Mouse (Mus musculus): ENCODE data around the gene B3gnt7.
"Not testable (repeated sequence)": the region's sequence is repeated elsewhere in the genome, so short reads cannot be mapped to it uniquely, and the experiment has no call there.

B3gnt7 gene

DNA sequence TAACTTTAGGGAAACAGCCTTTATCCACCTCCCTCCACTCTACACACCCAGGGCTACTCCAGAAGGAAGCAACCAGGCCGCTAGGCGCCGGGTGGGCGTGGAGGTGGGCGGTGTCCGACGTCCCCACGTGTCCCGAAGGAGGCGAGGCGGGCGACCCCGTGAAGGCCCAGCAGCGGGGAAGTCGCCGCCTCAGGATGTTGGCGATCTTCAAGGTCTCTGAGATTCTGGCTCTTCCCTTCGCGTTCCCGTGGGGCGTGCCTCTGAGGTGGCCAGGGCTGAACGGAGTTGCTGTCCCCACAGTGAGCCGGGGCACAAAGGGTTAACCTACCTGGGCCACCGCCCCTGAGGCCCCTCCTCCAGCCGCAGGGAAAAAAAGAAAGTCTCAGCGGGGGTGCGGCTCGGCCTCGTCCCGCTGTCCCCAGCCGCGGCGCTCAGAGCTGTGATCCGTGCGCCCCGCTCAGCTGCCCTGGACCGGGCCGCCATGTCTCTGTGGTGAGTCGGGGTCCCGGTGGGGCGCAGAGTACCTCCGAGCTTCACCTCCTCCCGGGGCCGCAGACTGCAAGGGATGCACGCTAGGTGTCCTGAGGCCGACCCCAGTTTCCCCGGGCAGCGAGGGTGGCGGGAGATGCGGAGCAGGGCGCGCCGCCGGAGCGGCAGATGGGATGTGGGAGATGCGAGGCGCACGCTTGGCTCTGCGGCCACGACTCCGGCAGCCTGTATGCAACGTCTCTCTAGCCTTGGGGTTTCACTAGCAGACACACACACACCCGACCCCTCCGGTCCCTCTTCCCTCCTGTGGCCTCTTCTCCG, 636 bp downstream of the B3gnt7 start:
- DNase-seq (ENCODE audit: low spot score) = peak; percentile 59

DNA sequence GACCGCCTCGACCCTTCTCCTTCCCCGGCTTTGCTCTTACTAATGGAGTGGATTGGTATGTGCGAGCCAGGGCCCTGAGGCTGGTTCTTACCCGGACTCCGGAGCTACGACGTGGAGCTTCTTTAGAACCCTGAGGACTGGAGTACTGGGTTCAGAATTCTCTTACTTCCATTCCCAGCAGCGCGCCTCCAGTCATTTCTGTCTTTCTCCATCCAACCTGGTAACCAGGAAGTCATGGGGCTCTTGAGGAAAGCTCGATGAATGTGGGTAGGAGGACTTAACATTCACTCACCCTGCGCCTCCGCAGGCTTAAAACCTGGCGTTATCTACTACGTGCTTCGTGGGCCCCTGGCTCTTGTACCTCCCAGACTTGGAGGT, 1.2 kb downstream of the B3gnt7 start:
- DNase-seq (ENCODE audit: low spot score) = no peak

DNA sequence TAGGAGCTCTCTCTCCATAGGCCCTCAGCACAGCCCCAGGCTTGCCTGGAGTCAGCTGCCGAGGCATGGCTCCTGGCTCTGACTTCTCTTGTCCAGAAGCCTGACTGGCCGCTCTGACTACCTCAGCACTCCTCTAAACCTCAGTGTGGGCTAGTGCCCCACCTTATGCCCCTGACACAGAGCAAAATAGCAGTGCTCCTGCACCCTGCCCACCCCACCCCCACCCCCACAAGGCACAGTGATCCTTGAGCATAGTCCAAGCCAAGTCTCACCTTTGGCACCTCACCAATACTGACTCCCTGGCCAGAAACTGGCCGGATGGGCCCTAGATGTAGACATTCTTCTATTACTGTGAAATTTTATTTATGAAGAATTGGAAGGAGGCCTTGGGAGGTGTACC, 4.1 kb downstream of the B3gnt7 start:
- no peak for DNase-seq (ENCODE audit: low spot score)

DNA sequence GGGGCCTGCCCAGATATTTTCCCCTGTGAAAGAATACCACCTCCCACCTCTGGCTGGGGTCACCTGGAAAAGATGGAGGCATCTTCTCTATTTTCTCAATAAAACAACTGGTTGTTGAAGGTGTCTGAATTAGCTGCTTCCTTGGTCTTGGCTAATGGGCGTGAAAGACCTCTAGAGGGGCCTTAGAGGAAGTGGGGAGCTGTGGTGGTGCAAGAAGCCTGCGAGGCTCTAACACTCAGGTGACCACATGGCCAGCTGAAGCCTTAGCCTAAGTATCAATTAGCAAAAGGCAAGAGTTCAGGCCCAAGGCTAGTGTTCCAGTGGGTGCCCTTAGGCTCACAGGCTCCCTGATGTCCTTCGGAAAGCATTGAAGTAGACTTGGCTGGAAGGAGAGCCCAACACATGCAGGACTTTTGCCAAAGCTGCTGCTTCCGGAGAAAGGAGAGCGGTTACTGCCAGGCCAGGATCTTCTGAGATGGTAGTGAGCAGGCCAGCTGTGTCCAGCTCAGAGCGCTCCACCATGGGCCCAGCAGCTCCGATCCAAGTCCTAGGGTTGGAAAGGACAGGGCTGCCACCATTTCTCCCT, 4.6 kb downstream of the B3gnt7 start:
- DNase-seq (ENCODE audit: low spot score) = no peak

DNA sequence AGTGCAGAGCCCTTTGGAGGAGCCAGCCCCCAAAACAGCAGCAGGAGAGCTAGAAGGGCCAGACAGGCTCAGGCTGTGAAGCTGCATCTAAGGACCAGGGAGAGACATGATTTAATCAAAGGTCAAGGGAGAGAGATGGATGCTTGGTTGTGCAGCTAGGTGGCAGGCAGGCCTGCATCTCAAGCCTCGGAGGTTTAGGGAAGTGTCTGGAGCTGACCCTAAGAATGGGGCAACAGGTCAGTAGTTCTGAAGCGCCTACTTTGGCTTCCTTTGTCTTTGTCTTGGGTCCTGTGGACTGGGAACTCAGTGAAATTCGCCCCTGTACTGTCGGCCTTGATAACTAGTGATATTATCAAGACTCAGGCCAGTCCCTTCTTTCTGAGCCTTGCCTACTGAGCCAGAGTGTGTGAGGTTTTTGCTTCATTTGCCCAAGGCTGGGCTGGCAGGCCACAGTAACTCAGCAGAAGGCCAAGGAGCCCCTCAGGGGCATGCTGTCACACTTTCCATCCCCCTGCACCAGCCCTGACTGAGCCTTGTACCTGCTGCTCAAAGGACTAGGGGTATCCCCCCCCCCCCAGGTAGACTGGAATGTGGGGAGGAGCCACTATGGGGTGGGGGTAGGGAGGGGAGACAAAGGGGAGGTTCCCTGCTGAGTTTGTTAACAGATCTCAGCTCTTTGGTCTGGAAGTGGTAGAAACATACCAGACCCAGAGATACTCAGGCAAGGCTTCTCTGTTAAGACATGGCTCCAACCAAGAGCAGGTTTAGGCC, 5.4 kb downstream of the B3gnt7 start:
- no peak for DNase-seq (ENCODE audit: low spot score)

DNA sequence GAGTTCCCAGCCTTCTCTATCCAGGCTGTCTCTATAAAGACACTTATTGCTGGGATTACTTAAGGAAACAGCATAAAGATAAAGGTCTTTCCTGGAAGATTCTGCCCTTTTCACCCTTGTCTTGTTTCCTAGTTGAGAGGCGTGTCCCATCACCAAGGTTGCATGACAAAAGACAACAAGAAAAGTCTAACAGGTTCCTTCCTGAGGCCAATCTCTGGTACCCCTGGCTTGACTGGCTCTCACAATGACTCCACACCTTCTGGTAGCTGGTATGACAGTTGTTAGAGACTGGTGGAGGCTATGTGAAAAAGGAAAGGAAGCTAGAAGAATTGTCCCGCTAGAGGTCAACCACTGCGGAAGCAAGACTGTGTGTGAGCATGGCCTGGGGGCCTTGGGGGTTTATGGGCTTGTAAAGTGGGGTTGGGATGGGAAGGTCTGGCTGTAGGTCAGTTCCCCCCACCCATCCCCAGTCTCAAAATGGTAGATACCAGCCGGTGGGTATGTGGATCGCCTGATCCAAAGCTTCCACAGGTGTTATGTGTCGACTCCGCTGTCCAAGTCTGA, 6.7 kb downstream of the B3gnt7 start:
- DNase-seq (ENCODE audit: low spot score) = no peak

DNA sequence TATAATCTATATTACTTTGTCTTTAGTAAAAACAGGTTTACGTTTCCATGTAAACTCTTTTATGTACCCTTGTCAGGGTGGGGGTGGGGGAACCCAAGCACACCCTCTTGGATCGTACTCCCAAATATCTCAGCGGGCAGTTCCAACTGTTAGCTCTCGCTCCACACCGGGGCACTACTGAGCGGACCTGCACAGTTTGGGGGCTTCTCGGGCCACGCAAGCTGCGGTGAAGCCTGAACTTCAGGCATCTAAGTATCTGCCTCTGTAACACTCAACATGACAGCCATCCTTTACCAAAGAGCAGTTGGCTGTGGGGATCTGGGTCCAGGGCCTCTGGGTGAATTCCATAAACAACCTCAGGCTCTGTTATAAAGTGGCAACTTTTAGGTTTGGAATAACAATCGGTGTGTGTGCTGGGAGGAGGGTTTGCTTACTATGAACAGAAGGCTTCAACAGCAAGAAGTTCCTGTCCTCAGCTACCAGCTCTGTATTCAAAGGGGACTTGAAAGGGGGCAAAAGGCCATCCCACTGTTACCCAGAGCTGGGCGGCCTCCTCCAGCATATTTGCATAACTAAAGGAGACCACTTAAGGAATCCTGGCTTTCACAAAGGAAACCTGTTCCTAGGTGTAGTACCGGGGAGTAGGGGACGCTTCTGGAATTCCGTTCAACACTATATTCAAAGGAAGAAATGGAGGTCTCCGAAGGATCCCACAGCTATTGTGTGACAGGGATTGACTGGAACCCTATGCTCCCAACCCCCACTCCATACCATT, 8.1 kb downstream of the B3gnt7 start:
- no peak for DNase-seq (ENCODE audit: low spot score)

DNA sequence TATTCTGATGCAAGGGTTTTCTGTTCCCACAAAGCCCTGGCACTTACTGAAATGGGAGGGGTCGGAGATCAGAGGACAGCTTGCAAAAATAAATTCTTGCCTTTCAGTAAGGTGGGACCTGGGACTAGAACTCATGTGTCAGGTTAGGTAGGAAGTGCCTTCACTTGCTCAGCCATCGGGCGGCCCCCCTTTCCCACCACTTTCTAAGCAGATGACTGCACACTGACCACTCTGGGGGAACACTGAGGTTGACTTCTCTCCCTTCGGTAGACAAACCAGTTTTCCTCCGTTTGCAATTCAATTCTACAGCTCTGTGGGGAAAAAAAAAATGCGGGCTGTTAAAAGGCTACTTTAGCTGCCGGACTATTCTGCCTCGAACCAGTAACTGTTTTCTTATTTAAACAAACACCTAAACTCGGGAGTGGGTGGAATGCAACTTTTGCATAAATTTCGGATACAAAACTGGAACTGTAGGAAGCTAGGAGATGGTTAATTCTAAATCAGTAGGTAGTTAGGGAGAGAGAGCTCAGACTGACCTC, 8.9 kb downstream of the B3gnt7 start:
- DNase-seq (ENCODE audit: low spot score) = no peak

DNA sequence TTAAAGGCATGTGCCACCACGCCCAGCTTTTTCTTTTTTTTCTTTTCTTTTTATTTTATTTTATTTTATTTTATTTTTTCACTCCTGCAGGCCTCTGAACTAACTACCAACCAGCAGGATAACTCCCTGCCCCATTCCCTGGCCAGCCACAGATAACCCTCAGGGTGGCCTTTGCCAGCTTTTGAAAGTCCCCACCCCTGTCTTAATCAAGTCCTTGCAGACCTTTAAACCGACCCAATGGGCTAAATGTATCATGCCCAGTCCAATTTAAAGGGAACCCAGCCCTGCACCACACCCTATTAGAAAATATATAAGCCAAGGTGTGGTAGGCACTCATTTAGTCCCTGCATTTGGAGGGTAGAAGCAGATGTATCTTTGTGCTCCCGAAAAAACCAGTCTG, 9.6 kb downstream of the B3gnt7 start:
- no peak for DNase-seq (ENCODE audit: low spot score)

DNA sequence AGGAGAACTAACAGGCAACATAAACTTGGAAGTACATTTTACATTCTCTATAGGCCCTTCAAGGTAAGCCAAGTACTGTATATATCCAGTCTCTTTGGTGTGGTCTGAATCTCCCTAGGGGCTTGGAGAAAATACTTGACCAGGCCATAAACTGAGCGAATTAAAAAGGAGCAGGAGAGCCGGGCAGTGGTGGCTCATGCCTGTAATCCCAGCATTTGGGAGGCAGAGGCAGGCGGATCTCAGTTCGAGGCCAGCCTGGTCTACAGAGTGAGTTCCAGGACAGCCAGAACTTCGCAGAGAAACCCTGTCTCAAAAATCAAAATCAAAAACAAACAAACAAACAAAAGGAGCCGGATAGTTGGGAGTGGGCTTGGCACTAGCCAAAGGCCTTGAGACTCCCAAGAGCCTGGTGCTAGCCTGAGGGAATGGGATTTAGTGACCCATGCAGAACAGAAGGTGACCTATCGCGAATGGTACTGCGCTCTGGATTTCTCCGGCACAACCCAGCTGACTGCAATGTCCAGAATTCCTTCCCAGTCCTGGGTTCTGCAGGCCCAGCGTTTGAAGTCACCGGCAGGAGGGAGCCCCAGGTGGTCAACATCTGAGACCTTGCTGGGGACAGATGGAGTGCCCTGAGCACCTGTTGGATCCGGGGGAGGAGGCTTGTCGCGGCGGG, 10.6 kb downstream of the B3gnt7 start:
- no peak for DNase-seq (ENCODE audit: low spot score)

DNA sequence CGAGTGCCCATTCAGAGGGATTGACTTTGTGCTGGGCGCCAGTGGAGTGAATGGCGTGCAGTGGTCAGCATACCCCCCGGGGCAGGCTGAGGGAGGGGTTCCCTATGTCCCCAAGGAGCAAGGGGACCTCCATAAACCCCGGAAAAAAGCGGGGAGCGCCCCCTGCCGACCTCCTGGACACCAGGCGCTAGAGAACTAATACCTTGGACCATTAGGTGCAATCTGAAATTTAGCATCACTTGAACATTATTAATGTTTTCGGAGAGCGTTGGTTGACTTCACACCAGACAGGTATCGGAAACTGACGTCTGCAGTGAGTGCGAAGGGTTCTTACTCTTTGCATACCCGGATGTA, 11.1 kb downstream of the B3gnt7 start:
- no peak for DNase-seq (ENCODE audit: low spot score)

DNA sequence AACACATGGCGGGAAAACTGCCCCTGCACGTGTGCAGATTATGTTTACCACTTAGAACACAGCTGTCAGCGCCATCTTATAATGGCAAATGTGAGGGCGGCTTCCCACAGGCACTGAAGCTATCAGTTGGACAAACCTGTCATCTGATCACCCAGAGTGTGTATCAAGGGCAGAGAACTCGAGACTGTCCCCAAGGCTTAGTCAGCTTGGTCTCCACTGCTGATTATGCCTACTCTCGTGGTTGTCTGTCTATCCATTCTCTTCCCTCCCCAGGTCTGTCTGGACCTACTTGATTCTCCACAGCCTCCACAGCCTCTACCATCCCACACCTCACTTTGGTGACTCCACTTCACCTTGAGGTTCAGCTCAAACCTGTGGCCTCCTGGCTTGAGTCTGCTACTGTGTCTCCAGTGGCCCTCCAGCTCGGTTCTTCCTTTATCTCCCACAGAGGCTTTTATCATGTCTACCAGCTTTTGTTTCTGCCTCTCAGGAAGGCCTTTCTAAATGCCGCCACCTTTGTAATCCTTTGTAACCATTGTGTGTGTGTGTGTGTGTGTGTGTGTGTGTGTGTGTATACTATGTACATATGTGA, 18.3 kb downstream of the B3gnt7 start:
- DNase-seq (ENCODE audit: low spot score) = no peak

DNA sequence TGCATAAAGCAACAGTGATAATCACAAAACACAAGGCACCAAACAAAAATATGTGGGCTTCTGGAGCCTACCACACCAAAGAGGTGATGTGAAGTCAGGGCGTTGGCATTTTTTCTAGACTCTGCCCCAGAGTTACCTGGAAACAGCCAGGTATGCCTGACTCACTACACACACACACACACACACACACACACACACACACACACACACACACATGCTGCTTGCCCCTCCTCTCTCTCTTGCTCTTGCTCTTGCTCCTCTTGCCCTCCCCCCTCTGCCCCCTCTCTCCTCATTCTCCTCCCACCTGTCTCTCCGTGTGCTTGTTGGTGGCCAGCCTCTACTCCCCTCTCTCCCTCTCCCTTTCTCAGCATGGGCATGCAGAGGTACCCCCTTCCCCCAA, 33.7 kb downstream of the B3gnt7 start:
- no peak for DNase-seq (ENCODE audit: low spot score)

DNA sequence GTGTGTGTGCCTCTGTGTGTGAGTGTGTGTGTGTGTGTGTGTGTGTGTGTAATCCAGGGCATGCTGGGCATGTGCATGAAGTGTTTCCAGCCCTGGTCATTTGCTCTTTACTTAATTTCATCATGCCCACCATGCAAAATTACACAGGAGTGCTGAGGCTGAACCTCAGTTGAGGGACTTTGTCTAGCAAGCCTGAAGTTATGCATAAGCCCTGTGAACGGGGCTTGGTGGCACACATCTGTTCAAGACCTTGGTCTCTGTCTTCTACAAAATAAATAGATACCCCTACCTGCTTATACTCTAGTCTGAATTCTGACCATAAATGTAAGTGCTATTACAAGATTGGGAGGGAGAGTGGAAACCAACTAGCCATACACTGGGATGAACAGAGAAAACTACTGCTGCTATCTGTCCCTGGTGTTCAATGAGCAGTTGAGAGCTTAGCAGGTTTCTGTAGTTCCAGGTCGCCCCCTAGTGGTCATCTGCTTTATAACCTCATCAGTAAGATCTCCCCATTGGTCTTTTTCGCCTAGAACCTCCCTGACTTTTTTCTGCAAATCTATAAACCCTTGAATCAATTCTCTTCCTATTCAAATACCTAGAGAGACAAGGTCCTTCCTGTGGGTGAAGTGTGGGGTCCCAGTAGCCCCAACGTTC, 36.7 kb downstream of the B3gnt7 start:
- DNase-seq (ENCODE audit: low spot score) = peak; percentile 75

DNA sequence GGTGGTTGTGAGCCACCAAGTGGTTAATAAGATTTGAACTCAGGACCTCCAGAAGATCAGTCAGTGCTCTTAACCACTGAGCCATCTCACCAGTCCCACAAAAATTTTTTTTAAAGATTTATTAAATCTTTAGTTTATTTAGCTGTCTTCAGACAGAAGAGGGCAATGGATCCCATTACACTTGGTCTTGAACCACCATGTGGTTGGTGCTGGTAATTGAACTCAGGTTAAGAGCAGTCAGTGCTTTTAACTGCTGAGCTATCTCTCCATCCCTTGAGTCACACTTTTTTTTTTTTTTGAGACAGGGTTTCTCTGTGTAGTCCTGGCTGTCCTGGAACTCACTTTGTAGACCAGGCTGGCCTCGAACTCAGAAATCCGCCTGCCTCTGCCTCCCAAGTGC, 38.5 kb downstream of the B3gnt7 start:
- DNase-seq (ENCODE audit: low spot score) = not testable (repeated sequence)

DNA sequence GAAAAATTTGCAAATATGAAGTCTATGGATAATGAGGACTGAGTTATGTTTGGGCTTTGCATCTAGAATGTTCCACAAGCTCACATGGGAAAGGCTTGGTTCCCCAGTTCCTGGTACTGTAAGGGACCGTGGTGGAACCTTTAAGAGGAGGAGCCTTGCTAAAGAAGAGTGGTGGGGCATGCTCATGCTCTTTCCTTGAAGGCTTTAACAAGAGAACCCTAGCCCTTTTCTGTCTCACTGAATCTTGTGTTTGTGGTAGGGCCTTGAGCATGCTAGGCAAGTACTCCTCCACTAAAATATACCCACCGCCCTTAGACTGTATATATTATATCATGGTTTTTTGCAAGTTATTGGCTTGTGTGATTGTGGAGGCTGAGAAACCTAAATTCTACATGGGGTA, 39.7 kb downstream of the B3gnt7 start:
- no peak for DNase-seq (ENCODE audit: low spot score)

DNA sequence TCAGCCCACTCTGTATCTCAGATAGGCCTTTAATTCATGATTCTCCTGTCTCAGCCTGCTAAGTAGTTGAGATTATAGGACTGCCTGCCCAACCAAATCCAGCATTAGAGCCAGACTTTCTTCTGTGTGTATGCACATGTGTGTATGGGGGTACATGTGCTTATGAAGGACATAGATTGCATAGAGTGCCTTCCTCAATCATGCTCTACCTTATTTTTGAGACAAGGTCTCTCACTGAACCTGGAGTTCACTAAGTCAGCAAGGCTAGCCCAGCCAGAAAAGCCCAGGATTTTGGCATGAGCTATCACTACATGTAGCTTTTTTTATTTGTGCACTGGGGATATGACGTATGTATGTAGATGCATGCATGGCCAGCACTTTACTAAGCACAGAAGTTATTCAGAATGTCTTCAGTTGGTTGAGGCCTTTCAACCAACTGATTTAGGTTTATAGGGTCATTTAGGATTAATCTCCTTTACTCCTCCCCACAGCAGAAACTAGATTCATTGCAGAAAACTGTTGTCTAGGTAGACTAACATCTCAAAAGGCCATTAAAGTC, 40.5 kb downstream of the B3gnt7 start:
- no peak for DNase-seq (ENCODE audit: low spot score)

DNA sequence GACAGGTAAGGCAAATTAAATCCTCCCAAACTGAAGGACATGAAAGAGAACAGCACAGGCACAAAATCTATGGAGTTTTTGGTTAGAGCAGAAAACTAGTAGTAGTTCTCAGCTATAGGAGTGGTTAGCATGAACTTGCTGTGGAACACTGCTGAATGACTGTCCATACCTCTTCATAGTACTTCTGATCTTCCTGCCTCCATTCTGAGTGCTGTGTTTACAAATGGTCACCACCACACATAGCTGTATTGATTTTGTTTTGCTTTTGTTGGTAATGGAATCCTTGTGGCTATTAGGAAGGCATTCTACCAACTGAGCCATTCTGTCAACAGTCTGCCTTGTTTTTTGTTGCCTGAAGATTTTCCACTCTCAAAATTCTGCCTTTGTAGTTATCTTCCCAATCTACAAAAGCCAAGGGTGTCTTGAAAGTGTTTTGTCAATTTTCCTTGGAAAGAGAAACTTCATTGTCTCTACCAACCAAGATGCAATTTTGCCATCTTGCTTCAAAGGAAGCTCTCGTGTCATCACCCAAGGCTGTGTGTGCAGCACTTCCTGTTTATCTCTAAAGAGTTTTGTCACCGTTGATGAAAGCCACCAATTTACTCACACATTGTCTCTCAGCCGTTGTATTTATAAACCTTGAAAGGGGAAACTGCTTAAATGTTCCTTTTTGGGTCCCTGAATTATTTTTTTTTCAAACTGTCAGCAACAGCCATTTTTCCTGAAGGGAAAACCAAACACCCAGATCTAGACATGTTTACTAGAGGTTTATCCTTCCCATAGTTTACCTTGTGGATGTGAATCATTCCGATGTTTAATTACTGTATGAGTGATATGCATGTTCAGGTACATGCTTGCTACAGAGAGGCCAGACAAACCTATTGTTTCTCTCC, 41.6 kb downstream of the B3gnt7 start:
- no peak for DNase-seq (ENCODE audit: low spot score)

DNA sequence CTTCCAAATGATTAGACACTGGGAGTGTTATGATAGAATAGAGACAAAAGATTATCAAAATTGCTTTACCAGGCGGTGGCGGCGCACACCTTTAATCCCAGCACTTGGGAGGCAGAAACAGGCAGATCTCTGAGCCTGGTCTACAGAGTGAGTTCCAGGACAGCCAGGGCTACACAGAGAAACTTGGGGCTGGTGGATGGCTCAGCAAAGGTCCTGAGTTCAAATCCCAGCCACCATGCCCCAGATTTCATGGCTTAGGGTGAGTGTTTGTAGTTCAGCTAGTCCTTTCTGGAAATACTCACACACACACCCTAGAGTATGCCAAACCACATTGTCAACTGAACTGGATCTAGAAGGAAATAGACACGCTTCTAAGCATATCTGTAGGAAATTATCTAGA, 42.4 kb downstream of the B3gnt7 start:
- no peak for DNase-seq (ENCODE audit: low spot score)

Data from ovary, postnatal 14 days (tissue).